Mouse (Mus musculus) T-helper 1 cell (primary cell): ENCODE results near the gene Kmo.

Experiments
- in situ Hi-C: fragments of 300-600 bp; cut with MboI, MseI; formaldehyde crosslinking; loops from one replicate; pipeline ENCODE4 v1.15.1; 2025; ENCODE audit warnings: high pct_unique_total_duplicates

Kmo gene

DNA sequence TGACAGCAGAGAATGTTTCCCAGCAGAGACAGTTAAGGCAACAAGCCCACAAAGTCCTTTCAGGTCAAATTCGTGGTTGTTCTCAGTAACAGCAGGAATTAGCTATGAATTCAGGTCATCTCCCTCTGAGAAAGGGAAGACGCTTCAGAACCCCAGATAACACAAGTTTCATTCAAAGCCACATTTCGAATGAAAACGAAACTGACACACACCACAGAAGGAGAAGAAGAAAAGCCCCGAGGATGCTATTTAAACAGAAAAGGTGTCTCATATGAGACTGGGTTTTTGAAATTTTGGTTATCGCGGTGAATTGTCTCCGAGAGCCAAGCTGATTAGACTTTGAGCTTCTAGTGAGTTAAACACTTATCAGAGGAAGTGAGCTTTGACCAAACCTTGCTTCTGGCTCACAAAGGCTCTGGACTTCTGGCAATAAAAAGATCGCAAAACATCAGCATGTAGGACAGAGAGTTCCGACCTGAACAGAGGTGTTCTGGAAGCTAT lies 11.6 kb downstream of the Kmo start:
- in situ Hi-C loops, result loop anchor here (5.0 to 25.0 kb wide), 2 partner anchors 61 to 1631 kb away; partner anchors contain the start of genes Akt3, Chml and Opn3

DNA sequence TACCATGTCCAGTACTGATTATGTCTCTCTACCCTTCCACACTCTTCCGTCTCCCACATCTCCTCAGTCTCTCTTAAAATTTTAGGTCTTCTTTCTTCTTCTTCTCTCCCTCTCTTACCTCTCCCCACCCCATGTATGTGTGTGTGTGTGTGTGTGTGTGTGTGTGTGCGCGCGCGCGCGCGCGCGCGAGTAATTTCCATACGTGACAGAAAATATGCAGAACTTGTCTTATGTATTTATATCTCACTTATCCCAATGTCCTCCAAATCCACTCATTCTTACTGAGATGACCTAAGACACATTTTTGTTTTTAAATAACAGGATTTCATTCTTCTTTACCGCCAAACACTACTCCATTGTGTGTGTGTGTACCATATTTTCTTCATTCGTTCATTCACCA lies 12.3 kb downstream of the Kmo start:
- in situ Hi-C loops, result loop anchor here (5.0 to 25.0 kb wide), 2 partner anchors 60 to 1630 kb away; partner anchors contain the start of genes Akt3, Chml and Opn3

DNA sequence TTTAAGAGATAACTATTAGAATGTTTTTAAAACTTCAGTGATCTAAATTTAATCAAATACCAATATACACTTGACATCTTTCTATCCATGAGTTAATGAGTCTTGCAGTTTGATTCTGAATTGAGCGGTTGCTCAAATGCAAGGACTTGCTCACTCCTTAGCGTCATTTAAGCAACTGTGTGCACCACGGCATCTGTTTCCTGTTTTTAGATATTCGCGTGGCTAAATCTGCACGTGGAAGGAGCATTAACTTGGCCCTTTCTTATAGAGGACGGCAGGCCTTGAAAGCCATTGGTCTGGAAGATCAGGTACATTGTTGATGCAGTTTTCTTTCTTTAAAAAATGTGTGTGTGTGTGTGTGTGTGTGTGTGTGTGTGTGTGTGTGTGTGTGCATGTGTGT lies 17.5 kb downstream of the Kmo start:
- in situ Hi-C loops, result loop anchor here (25.0 kb wide), 1 partner anchor 1625 kb away; the partner anchor contains the start of gene Akt3

DNA sequence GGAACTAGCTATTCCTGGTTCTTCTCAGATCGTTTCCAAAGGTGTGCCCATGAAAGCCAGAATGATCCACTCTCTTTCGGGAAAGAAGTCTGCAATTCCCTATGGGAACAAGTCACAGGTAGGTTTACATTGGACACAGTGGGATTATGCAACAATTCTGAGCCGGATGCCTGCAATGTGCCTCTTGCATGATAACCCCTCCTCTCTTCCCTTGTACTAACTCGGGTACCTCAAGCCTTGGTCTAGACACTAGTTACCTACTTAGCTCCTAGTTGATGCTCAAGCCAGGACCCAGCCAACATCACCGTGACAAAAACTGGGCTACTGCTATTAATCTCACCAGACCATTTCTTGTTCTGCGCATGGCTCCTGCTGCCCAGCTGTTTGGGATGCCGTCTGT lies 18.9 kb downstream of the Kmo start:
- in situ Hi-C loops, result loop anchor here (25.0 kb wide), 1 partner anchor 1623 kb away; the partner anchor contains the start of gene Akt3

DNA sequence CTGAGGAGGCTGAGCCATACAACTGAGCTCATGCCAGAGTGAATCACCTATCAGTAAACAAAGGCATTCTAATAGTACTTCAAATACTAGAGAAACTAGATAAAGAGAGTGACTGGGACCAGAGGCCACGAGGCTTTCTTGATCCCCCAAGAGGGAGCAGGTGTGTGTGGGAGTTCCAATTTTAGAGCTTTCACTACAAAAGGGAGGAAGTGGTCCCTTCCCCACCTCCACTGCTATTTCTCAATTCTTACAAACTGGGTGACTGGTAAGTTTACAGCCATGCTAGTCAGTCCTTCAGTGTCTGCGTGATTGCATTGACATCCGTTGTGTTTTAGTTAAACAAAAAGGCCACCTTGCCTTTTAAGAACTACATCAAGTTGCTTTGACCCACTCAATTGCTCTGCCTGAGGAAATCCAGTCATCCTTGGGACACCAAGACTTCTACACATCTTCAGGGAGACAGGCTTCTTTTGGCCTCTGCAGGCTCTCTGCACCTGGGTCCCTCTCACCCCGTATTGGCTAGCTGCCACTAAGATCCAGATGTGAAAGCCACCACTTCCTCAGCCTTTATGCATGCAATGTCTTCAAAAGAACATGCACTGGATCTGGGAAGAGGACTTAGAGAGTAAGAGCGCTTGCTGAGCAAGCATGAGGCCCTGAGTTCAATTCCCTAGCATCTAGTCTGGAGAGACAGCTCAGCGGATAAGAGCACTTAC lies 20.4 kb downstream of the Kmo start:
- in situ Hi-C loops, result loop anchor here (25.0 kb wide), 1 partner anchor 1622 kb away; the partner anchor contains the start of gene Akt3

DNA sequence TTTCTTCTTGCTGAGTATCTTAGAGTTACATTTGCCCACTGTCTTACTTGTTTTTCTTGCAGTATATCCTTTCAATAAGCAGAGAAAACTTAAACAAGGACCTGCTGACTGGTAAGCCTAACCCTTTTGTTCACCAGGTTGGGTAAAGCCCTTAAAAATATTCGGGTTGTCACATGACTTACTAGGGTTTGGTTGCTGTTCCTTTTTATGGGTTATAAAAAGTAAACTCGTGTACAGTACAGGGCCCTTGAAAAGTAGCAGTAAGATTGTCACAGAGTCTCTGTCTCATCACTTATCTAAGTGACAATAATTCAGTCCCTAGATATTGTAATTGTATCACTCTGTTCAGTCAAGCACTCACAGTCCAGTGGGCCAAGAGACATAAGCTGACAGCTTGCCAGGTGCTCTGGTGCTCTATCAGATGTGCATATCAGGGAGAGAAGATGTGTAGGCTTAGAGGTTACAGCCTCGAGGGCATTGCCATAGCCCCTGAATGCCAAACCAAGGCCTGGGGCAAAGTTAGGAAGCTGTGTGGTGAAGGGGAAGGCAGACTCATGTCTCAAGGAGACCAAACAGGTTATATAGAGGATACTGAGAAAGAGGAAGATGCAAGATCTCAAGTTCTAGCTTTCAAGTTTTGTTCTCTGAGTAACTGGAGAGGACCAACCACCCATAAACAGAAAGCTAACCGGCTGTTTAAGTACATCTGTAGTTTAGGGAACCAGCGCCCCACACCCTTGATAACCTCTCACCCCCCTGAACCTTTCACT lies 23.5 kb downstream of the Kmo start:
- in situ Hi-C loops, result loop anchor here (25.0 kb wide), 1 partner anchor 1619 kb away; the partner anchor contains the start of gene Akt3

DNA sequence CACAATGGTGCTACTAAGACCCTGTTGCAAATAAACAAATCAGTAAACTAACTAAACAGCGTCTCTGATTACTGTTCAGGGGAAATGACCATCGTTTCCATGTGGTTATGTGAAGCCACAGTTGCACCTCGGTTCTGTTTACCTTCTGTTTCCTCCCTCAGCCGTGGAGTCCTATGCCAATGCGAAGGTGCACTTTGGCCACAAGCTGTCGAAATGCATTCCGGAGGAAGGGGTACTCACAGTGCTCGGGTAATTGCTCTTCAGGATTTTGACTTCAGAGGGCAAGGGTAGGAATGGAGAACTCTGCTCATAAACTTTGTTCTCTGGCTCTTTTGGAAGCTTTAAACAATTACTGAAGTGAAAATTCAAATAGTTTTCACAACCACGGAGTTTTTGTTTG lies 26.8 kb downstream of the Kmo start:
- in situ Hi-C loops, result loop anchor here (25.0 kb wide), 1 partner anchor 1615 kb away; the partner anchor contains the start of gene Akt3

DNA sequence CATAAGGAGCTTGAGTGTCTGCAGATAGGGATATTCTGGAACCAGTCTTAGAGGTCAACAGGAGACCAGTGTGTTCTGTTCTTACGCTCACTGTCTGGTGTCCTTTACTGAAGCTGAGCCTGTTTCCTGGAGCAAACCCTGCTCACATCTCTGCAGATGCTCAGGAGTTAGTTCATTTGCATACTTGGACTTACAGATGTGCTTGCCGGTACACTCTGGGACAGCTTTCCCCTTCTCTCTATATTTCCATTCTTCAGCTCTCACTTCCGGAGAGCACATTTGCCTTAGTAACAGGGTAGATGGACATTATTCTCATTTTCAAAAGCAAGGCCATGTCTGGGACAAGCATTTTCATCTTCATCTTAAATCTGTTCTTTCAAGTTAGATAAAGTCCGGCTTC lies 28.4 kb downstream of the Kmo start:
- in situ Hi-C loops, result loop anchor here (25.0 kb wide), 1 partner anchor 1614 kb away; the partner anchor contains the start of gene Akt3

DNA sequence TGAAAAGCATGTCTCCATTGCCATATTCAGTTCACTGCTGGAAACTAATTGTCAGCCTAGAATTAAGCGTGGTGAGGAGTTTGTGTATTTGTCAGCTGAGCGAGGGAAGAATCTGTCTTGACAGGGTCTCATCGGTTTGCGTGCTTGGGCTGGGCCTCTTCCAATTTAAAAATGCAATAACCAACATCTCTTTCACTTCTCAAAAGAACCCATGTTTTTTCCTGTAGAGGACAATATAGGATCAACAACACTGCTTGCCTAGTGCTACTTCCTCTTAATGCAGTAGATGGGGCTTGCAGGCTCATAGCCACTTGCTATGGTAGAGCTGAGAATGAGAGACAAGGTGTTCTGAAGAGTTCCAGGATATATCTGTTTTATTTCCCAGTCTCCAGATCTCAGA lies 39.7 kb downstream of the Kmo start:
- in situ Hi-C loops, result no loop called here

DNA sequence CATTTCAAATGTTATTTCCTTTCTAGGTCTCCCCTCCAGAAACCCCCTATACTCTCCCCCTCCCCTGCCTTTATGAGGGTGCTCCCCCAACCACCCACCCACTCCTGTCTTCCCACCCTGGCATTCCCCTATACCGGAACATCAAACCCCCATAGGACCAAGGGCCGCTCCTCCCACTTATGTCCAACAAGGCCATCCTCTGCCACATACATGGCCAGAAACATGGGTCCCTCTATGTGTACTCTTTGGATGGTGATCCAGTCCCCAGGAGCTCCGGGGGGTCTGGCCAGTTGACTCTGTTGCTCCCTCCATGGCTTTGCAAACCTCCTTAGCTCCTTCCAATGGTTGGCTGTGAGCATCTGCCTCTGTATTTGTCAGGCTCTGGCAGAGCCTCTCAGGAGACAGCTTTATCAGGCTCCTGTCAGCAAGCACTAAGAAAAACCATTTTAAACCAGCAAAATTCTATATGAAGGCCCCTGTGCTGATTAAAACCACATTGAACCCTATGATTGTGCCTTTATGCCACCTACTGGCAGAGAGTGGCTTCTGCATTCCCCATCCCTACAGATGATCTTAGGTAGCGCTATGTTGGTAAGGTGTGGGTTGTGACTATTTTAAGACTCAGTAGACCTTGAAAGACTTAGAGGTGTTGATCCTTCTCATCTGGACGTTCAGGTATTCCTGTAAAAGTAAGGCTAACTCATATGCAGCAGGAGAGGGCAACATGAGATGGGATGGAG lies 48.7 kb downstream of the Kmo start:
- in situ Hi-C loops, result no loop called here

DNA sequence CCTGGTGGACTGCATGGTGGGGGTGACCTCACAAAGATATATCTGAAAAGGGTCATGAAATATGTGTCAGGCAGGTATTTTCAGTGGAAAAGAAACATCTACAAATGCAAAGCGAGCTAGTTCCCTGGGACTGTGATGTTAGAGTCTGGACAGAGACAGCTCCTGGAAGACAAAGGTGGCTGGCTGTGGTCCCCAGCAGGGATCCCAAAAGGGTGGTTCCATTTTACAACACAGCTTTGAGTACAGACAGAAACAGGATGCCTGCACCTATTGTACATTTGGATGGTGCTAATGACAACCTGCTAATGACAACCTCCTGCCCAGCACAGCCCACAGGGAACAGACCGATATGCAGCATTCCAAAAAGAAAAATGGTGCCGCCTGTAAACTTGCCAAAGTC lies 49.3 kb downstream of the Kmo start:
- in situ Hi-C loops, result no loop called here

DNA sequence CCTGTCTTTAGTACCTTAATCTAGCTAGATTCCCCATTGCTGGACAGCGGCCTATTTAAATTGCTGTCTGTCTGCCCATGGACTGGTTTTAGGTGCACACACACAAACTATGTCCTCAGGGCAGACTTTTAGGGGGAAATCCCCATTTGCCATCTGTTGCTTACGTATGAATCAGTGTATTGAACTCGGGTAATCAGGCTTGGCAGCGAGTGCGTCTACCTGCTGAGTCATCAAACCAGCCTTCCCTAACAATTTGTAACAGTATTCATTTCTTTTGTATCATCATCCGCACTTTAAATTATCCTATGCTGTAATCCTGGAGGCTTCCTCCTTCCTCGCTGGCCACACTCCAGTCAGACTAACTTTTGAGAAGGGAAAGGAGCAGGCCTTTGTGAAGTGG lies 49.9 kb downstream of the Kmo start:
- in situ Hi-C loops, result no loop called here

DNA sequence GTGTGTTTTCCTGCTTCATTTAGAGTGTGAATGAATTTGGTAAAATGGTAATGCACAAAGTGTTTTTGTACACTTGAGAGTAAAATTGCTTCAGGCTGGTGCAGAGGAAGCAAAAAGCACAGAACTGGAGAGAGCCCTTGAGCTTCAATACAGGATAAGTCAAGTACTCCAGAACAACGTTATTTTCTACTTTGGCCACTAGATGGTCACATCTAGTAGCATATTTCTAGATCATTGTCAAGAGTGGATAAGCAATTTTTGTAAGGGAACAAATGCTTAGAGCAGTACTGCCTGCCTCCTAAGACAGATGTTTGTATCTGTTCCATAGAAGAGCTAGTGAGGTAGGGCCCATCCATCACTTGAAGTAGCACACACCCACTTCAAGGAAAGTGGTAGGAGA lies 51.4 kb downstream of the Kmo start:
- in situ Hi-C loops, result no loop called here

DNA sequence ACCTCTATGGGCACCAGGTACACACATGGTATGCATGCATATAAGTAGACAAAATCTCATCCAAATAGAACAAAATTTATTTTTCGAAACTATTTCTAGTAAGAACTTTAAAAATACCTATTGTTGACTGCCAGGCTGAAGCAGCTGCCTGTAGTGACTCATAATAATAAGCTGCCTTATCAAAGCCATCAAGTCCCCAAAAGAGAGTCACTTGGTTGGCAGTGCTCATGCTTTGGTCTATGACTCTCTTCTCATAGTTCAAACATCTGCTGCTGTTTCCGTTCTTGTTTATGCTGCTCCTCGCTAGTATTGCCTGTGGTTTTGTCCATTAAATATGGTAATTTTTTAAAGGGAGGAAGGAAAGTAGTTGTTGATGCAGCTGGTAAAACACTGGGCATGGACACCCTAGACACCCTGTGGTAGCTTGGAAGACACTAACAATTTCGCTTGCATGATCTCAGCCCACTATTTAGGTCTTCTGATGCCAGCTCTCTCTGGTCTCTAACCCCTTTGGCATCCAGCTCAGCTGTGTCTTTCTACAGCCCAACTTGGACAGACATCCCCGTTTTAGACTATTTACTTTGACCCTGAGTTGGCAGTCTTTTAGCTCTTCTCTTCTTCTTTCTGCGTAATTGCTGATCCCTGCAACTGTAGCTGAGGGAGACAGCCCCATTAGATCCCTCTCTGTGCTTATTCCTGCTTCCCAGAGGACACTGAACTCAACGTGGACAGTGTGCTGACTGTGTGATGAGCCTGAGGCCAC lies 53.6 kb downstream of the Kmo start:
- in situ Hi-C loops, result no loop called here

DNA sequence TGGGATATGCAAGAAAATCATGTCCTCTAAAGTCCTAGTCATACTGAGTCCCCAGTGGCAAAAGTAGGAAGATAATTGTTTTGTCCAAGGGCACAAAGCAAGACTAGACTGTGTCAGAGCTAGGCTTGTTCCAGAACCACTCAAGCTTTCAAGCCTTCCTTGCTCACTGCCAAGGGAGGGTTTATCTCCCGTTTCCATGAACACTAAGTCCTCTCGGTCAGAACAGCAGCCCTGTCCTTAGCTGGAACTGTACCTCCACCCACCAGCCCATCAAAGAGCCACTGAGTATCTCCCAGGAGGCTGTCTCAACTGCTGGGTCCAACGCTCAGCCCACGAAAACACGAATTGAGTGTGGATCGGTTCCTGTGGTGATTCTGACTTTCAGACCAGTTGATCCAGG lies 54.9 kb downstream of the Kmo start:
- in situ Hi-C loops, result loop anchor here (25.0 kb wide), 1 partner anchor 1137 kb away; the partner anchor contains the start of genes Cep170 and Sdccag8

DNA sequence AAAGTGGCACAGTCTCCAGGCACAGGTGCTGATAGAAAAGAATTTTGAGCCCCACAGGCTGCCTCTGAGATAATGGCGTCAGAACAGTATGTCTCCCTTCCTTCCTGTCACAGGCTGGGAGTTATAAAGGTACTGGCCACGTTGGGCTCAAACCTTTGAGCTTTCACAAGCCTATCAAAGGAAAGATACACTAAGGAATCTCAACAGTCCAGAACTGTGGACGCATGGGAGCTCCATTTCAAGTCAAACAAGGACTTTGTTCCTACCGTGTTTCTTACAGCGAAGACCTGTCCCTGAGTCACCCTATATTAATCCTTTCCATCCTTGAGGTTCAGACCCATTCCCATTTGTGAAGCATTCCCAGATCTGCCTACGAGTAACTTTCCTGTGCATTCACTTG lies 57.3 kb downstream of the Kmo start:
- in situ Hi-C loops, result loop anchor here (25.0 kb wide), 1 partner anchor 1135 kb away; the partner anchor contains the start of genes Cep170 and Sdccag8

DNA sequence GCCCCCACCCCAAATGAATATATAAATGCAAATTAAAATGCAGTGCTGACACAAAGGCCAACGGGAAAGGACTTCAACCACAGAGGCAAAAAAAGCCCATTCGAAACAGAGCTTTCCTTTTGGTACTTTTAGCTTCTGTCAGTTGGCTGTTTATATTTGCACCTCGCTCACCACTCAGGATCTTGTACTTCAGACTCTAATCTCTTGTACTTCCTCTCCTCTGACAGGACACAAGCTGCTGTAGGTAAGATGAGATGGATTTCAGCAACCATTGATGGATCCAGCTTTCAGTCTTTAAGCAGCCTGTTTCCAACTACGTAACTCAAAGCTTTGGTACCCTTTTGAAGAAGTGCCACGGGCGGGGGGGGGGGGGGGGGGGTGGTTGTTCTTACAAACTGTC lies 60.8 kb downstream of the Kmo start:
- in situ Hi-C loops, result loop anchor here (25.0 kb wide), 1 partner anchor 1131 kb away; the partner anchor contains the start of genes Cep170 and Sdccag8

DNA sequence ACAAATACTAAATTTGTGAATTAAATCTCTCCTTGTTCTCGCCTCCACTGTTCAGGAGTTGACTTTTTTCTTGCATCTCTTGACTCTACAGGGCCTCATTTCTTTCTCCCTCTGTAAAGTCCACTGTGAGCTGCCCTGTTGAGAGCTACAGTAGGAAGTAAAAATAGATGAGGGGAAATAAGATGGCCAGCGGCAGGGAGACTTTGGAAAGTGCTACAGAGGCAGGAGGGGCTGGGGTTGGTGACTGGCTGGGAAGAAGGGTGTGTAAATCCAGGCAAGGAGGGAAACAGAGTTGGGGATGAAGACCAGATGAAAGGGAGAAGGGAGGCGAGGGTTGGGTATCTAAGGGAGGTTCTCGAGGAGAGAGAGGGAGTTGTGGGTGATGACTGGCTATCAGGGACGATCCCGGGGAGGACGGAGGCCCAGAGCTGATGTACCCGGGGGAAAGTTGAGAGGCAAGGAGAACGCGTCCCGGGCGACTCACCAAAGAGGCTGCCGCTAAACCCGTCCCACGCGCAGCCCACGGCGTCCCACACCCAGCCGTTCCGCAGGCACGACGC lies 71.6 kb downstream of the Kmo start:
- in situ Hi-C loops, result loop anchor here (5.0 to 25.0 kb wide), 3 partner anchors 59 to 1121 kb away; partner anchors contain the start of genes Cep170, Exo1 and Sdccag8

DNA sequence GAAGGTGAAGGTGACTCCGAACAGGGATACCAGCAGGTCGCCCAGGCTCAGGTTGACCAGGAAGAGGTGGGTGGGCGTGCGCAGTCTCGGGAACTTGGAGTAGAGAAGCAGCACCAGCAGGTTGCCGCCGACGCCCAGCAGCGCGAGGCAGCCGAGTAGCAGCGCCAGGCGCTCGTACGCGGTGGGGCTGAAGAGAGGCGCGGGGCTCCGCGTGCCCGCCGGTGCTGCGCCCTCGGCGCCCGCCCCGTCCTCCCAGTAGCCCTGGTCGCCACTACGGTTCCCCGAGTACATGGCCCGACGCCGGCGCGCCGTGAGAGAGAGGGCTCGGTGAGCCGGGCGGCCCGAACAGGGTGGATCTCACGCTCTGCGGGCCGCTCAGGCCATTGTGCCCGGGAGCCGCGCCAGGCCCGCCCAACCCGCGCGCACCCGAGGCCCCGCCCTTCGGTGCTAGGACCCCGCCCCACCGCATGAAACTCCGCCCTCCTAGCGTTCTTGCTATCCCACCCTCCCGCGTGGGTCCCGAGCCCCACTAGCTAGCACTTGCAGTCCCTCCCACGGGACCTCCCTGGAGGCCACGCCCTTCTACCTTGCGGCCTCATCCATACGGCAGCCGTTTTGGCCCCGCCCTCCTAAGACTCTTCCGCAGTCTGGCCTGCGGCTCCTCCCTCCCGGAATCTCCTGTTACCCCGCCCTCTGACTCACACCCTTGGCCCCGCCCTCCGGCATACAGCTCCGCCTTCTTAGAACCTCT lies 72.2 kb downstream of the Kmo start, which contains the start of the genes Opn3 and Chml:
Opn3 (minus strand) TSS at position 531 of the 751 bp plus-strand sequence.
Chml (minus strand) TSS at position 656 of the 751 bp plus-strand sequence.
- in situ Hi-C loops, result loop anchor here (5.0 to 25.0 kb wide), 3 partner anchors 60 to 1120 kb away; partner anchors contain the start of genes Cep170, Exo1 and Sdccag8
